Mouse (Mus musculus) myocyte (in vitro differentiated cells): ENCODE measurements at regions not wholly inside any gene's neighbourhood (a gene's known extent, or its start where the extent isn't known, plus 50 kb on each side); places are given as distances from the start of the nearest gene placed in this dataset.

ENCODE experiments used
- CEBPB ChIP-seq: IDR thresholded peaks from 2 replicates; pipeline ENCODE4 v1.6.1; 2011; ENCODE audit warnings: mild to moderate bottlenecking, moderate library complexity; ENCODE audit not compliant: poor library complexity, insufficient read depth, severe bottlenecking
- E2F4 ChIP-seq: IDR thresholded peaks from one replicate; pipeline ENCODE4 v1.6.1; 2011; ENCODE audit warnings: mild to moderate bottlenecking, control low read depth, moderate library complexity; ENCODE audit not compliant: insufficient read depth
- MAX ChIP-seq: IDR thresholded peaks from one replicate; pipeline ENCODE4 v1.6.1; 2011; ENCODE audit warnings: low read depth, mild to moderate bottlenecking, control low read depth
- MYOD1 ChIP-seq, 3 experiments: IDR thresholded peaks; one replicate each; pipeline ENCODE4 v1.6.1; 2011; ENCODE audit warnings: control low read depth in 2 of 3, low read depth in 2 of 3, mild to moderate bottlenecking in 2 of 3, moderate library complexity in 1 of 3; ENCODE audit not compliant: insufficient read length in 2 of 3, control insufficient read depth in 1 of 3
- MYOG ChIP-seq, 3 experiments: IDR thresholded peaks; one replicate each; pipeline ENCODE4 v1.6.1; 2011; ENCODE audit warnings: control low read depth in 2 of 3, low read depth in 2 of 3, mild to moderate bottlenecking in 2 of 3; ENCODE audit not compliant: insufficient read length in 2 of 3, control insufficient read depth in 1 of 3, insufficient read depth in 1 of 3
- POLR2A ChIP-seq: IDR thresholded peaks from one replicate; pipeline ENCODE4 v1.6.1; 2011; ENCODE audit warnings: low read depth, mild to moderate bottlenecking, control low read depth, moderate library complexity; ENCODE audit not compliant: insufficient read length
- POLR2AphosphoS2 ChIP-seq: IDR thresholded peaks from one replicate; pipeline ENCODE4 v1.6.1; 2011; ENCODE audit warnings: low read depth, control low read depth; ENCODE audit not compliant: insufficient read length
- REST ChIP-seq: IDR thresholded peaks from one replicate; pipeline ENCODE4 v1.6.1; 2011; ENCODE audit warnings: mild to moderate bottlenecking, control low read depth, moderate library complexity; ENCODE audit not compliant: insufficient read depth, insufficient read length
- SRF ChIP-seq: IDR thresholded peaks from one replicate; pipeline ENCODE4 v1.6.1; 2011; ENCODE audit warnings: low read depth; ENCODE audit not compliant: control insufficient read depth, insufficient read length
- TCF12 ChIP-seq: IDR thresholded peaks from one replicate; pipeline ENCODE4 v1.6.1; 2011; ENCODE audit warnings: mild to moderate bottlenecking, control low read depth; ENCODE audit not compliant: poor library complexity, insufficient read depth, severe bottlenecking
- USF1 ChIP-seq: IDR thresholded peaks from one replicate; pipeline ENCODE4 v1.6.1; 2011; ENCODE audit warnings: low read depth, mild to moderate bottlenecking, control low read depth, moderate library complexity

GRCm38 (mm10) chr2:71598778-71599177 is 52.2 kb upstream of the Dlx2 start:
- TF ChIP-seq MAX: no peak
- TF ChIP-seq POLR2A: no peak
- no peak for TF ChIP-seq MYOG (IDR thresholded peaks at IDR 0.05; ENCODE audit: control insufficient read depth in 1 of 3, insufficient read depth in 1 of 3, insufficient read length in 2 of 3, low read depth in 2 of 3)
- no peak for TF ChIP-seq CEBPB
- no peak for TF ChIP-seq USF1
- TF ChIP-seq MYOD1 (IDR thresholded peaks at IDR 0.05; ENCODE audit: control insufficient read depth in 1 of 3, insufficient read length in 2 of 3, low read depth in 2 of 3): no peak
- TF ChIP-seq POLR2AphosphoS2: no peak
- no peak for TF ChIP-seq REST
- no peak for TF ChIP-seq SRF
- no peak for TF ChIP-seq TCF12
- no peak for TF ChIP-seq E2F4
